Mouse (Mus musculus) colon, adult 2 months (tissue): ENCODE measurements around the gene Zfyve21. TPM values are rescaled to one million over a fixed set of nuclear protein-coding genes. Genes with fewer than 3 reads are reported as not detected.

Experiments
- polyA plus RNA-seq: library from polyadenylated mRNA; depleted of rRNA; stranded (reverse); fragments of >200 nt; gene quantifications from 2 replicates; pipeline ENCODE4 v1.2.3, GENCODE M21; 2012; rRNA removed

Gene Zfyve21
- 45.8 and 54.2 TPM in 2 replicates for polyA plus RNA-seq

GRCm38 (mm10) chr12:111813766-111814617 is at the start of gene Zfyve21, which contains the start of gene Xrcc3:
TSS of gene Zfyve21 (plus strand) at chr12:111814170.
TSS of gene Xrcc3 (minus strand) at chr12:111813873.

Other genes starting within 250 kb of the Zfyve21 start
- gene Mark3, start 239.6 kb upstream of the Zfyve21 start, polyA plus RNA-seq: 24.0 and 28.9 TPM in 2 replicates
- 744 and 946 TPM in 2 replicates for gene Ckb, start 141.8 kb upstream of the Zfyve21 start, polyA plus RNA-seq
- gene Trmt61a, start 136.1 kb upstream of the Zfyve21 start, polyA plus RNA-seq: 29.6 and 41.0 TPM in 2 replicates
- 7.2 and 7.6 TPM in 2 replicates for gene Bag5, start 100.9 kb upstream of the Zfyve21 start, polyA plus RNA-seq
- gene Apopt1, start 100.9 kb upstream of the Zfyve21 start, polyA plus RNA-seq: 37.4 and 41.9 TPM in 2 replicates
- 102 and 104 TPM in 2 replicates for gene Klc1, start 55.3 kb upstream of the Zfyve21 start, polyA plus RNA-seq
- gene Xrcc3, start 297 bp upstream of the Zfyve21 start, polyA plus RNA-seq: 6.7 and 7.9 TPM in 2 replicates
- gene Ppp1r13b, start 93.9 kb downstream of the Zfyve21 start, polyA plus RNA-seq: 23.8 and 25.4 TPM in 2 replicates
- 22.8 and 39.5 TPM in 2 replicates for gene Atp5mpl, start 152.8 kb downstream of the Zfyve21 start, polyA plus RNA-seq
- 0.02 and 0.13 TPM in 2 replicates for gene Tdrd9, start 157.4 kb downstream of the Zfyve21 start, polyA plus RNA-seq
- 0.13 TPM in 1 of 2 replicates, not detected in the other for gene Rd3l, start 167.1 kb downstream of the Zfyve21 start, polyA plus RNA-seq